Comparison of ENCODE assay signal across 8 mouse cellular contexts in the genomic region with DNA sequence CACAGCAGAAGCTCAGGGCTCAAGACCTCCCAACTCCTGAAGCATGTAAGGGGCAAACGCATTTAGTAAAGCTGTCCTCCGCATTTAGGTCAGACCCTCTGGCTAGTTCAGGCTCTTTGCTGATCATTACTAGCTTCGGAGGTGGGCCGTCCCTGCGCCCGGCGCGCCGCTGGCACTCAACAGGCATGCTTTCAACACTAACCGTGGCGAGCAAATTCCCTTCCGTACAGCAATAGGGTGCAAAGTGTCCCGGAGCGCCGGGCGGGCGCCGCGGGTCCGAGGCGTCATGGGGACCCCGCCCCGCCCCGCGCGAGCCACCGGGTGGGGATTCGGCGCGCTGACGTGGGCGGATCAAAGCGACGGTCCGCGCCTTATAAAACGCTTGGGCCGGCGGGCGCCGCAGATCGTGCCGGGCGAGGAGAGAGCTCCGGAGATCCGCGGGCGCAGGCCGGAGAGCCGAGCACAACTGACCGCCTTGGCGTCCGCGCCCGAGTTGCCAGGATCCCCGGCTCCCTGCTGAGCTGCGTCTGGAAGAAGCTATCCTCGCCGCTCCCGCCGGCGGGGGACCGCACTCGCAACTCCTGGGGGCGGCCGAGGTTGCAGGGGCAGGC. TPM values are rescaled to one million over a fixed set of nuclear protein-coding genes. Genes with fewer than 3 reads are reported as not detected.
DNase-seq lines count a peak whose midpoint lies in the region; ATAC-seq lines count a peak whose summit lies in the region.

Gene Wnt11 (plus strand): TSS at position 402 of the 611 bp plus-strand sequence.

- peak within 1 kb of the TSS; percentile 80 for H3K4me3 ChIP-seq in megakaryocyte, embryonic 14.5 days (replicated peaks)
- peak within 1 kb of the TSS; percentile 68 for H3K4me3 ChIP-seq in heart, embryonic 11.5 days (ENCODE audit: low read depth, low read length)
- H3K4me3 ChIP-seq in midbrain, embryonic 14.5 days (replicated peaks; ENCODE audit: low read depth, low read length): peak within 1 kb of the TSS; percentile 47

- peak within 1 kb of the TSS; percentile 99 for H3K4me2 ChIP-seq in heart, embryonic 11.5 days
- peak within 1 kb of the TSS; percentile 87 for H3K4me2 ChIP-seq in midbrain, embryonic 14.5 days (ENCODE audit: low read length)

- H3K27me3 ChIP-seq in megakaryocyte, embryonic 14.5 days (replicated peaks): peaks cover 99% of the 10 kb centered on the region
- peaks cover 55% of the 10 kb centered on the region for H3K27me3 ChIP-seq in heart, embryonic 11.5 days (ENCODE audit: control insufficient read depth, insufficient read depth, low read length)
- H3K27me3 ChIP-seq in midbrain, embryonic 14.5 days (ENCODE audit: control insufficient read depth, insufficient read depth, low read length): peaks cover 74% of the 10 kb centered on the region

- no peaks in the 10 kb centered on the region for H3K9me3 ChIP-seq in megakaryocyte, embryonic 14.5 days
- no peaks in the 10 kb centered on the region for H3K9me3 ChIP-seq in heart, embryonic 11.5 days (replicated peaks; ENCODE audit: control insufficient read depth, low read length)
- H3K9me3 ChIP-seq in midbrain, embryonic 14.5 days (ENCODE audit: control insufficient read depth, low read length): no peaks in the 10 kb centered on the region

- under 1% methylated on average over 66 of the region's 66 CpGs for WGBS in heart, embryonic 11.5 days (ENCODE audit: insufficient replicate concordance)
- under 1% methylated on average over 64 of the region's 66 CpGs for WGBS in midbrain, embryonic 14.5 days

- DNase-seq in embryo, embryonic 10.5 days (ENCODE audit: low spot score): peak; percentile 60
- peak; percentile 21 to 54 for DNase-seq in kidney, postnatal 25 days
- peak; percentile 61 for DNase-seq in midbrain, embryonic 14.5 days
- no peak for DNase-seq in ovary, postnatal 10 days (ENCODE audit: low spot score)

- H3K9ac ChIP-seq in heart, embryonic 11.5 days (ENCODE audit: low read depth, low read length): peak within 1 kb of the TSS; percentile 70
- H3K9ac ChIP-seq in midbrain, embryonic 14.5 days (replicated peaks; ENCODE audit: low read length): peak within 1 kb of the TSS; percentile 43; the same call in 1 of the 2 replicates

- peaks cover 58% of the 10 kb centered on the region for H3K4me1 ChIP-seq in megakaryocyte, embryonic 14.5 days
- H3K4me1 ChIP-seq in heart, embryonic 11.5 days (ENCODE audit: control insufficient read depth, insufficient read depth, low read length): peaks cover 43% of the 10 kb centered on the region
- peaks cover 27% of the 10 kb centered on the region for H3K4me1 ChIP-seq in midbrain, embryonic 14.5 days (ENCODE audit: control insufficient read depth, insufficient read depth, low read length)

- 0 out of 2 replicates have a peak within 1 kb of the TSS, but pooled peaks have one; percentile 22 for H3K27ac ChIP-seq in heart, embryonic 11.5 days (ENCODE audit: low read depth, low read length)
- H3K27ac ChIP-seq in midbrain, embryonic 14.5 days (replicated peaks; ENCODE audit: low read depth, low read length): no peak within 1 kb of the TSS

- no peak for ATAC-seq in megakaryocyte, adult 5-6 weeks (ENCODE audit: poor library complexity, severe bottlenecking)
- no peak for ATAC-seq in heart, embryonic 11.5 days (replicated peaks; ENCODE audit: insufficient number of reproducible peaks, low FRiP score, low TSS enrichment)
- ATAC-seq in midbrain, embryonic 14.5 days (ENCODE audit: low FRiP score, low TSS enrichment): no peak
- no peak for ATAC-seq in megakaryocyte progenitor cell, adult 5-6 weeks (replicated peaks; ENCODE audit: poor library complexity)

- H3K36me3 ChIP-seq in megakaryocyte, embryonic 14.5 days (replicated peaks; ENCODE audit: low read length): no peaks in the 10 kb centered on the region
- no peaks in the 10 kb centered on the region for H3K36me3 ChIP-seq in heart, embryonic 11.5 days (ENCODE audit: control insufficient read depth, insufficient read depth, low read length)
- H3K36me3 ChIP-seq in midbrain, embryonic 14.5 days (ENCODE audit: control insufficient read depth, insufficient read depth, low read length): no peaks in the 10 kb centered on the region

RNA-seq across cellular contexts. Expression of gene Wnt11, which starts in this region (rescaled TPM):
- polyA plus RNA-seq in megakaryocyte, embryonic 14.5 days (2012; ENCODE audit: insufficient read depth, low replicate concordance): 1.6 and 9.0 TPM in 2 replicates
- total RNA-seq in megakaryocyte, adult 5-6 weeks (2015): 0.05 TPM in 1 of 2 replicates, not detected in the other
- total RNA-seq in megakaryocyte, adult 5-6 weeks (2017): 0.15 TPM in 1 of 2 replicates, not detected in the other
- polyA plus RNA-seq in heart, embryonic 11.5 days (2014; fragmentation: Nextera tagmentation; extraction: Ambion mirVana): 24.5 and 24.7 TPM in 2 replicates
- 0.58 and 0.64 TPM in 2 replicates for polyA plus RNA-seq in midbrain, embryonic 14.5 days (2014; fragmentation: Nextera tagmentation; extraction: Ambion mirVana)
- not detected in 2 replicates for total RNA-seq in megakaryocyte progenitor cell, adult 5-6 weeks (2015)
- not detected in 2 replicates for total RNA-seq in megakaryocyte progenitor cell, adult 5-6 weeks (2017)

Comparison
In these comparisons a context has a peak if more than half of its experiments do, and no peak if none do; other contexts are left out.
1. Peak in DNase-seq, H3K4me3 ChIP-seq, H3K9ac ChIP-seq and H3K4me2 ChIP-seq in midbrain, embryonic 14.5 days; RNA of the gene not detected or under 1 TPM.